Mouse (Mus musculus) urinary bladder, postnatal 4 days (tissue): ENCODE measurements around the gene Mettl13.
A peak's percentile ranks its signal among the peaks of the same experiment; 100 is the strongest.

ENCODE experiments used
- DNase-seq, 2 experiments: peaks; one replicate each; pipeline ENCODE4 v3.0.0; 2021 to 2022; ENCODE audit warnings: low spot score in 2 of 2

Mettl13 gene

DNA sequence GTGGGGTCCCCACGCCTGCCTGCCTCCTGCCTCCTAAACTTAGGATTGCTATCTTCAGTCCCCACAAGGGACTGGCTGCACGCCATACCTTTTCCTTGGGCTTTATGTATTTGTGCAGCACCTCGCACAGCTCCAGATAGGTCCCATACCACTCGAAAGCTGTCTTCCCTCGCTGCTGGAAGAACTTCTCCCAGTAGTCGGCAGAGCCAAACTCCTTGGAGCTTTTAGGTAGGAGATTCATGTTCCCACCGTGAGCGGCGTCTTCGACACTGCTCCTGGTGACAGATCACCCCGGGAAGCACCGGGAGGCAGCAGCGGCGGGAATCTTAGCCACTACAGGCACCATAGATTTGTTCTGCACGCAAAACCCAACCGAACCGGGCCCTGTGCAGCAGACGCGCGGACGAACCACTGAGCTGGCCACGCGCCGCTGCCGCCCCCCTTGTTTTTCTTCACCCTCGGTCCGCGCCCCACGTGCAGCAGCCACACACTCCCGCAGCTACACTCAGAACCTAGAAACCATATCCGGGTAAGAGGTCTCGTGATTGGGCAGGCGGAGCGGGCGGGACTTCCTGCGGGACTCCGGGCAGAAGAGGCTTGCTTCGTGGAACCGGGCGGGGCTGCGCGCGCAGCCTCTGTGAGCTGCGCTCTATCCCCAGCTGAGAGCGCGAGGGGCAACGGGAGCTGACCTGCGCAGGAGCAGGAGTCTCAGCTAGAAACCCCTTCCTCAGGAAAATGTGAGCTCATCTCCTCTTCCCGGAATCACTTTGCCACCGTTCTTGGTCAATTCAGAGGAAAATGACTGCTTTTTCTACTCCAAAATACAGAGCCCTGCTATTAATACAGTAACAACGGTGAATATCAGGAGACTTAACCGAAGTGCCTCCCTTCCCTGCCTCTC is at the start of gene Mettl13:
TSS of gene Mettl13 (minus strand) at position 536 of the 901 bp plus-strand sequence.
- DNase-seq: peak; percentile 81 to 88

DNA sequence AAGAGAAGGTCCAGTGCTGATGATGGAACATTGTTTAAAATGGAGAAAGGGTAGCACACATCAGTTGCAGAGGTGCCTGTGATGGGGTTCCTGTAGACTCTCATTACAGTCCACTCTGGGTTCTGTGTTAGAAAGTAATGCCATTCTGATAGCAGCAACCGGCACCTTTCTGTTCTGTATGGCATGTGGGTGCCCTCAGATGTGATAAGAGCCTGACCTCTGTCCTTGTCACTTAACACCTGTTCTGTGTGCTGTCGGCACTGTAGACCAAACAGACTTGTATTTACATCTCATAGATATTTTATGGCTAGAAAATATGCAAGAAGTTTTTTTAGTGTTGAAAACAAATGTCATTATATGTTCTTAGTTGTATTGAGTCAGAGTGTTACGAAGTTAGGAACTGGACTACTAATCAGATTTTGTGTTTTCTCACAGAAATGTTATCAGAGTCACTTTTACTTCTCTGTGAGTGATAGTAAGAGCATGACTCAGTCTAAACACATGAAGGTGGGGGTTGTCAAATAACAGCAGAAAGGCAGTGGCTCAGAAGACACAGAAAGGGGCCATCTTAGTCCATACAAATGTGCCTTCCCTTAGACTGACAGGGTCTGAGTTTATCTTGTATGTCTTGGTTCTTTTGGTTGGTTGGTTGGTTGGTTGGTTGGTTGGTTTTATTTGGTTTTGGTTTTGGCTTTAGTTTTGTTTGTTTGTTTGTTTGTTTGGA is 49.2 kb upstream of the Mettl13 start:
- no peak for DNase-seq

DNA sequence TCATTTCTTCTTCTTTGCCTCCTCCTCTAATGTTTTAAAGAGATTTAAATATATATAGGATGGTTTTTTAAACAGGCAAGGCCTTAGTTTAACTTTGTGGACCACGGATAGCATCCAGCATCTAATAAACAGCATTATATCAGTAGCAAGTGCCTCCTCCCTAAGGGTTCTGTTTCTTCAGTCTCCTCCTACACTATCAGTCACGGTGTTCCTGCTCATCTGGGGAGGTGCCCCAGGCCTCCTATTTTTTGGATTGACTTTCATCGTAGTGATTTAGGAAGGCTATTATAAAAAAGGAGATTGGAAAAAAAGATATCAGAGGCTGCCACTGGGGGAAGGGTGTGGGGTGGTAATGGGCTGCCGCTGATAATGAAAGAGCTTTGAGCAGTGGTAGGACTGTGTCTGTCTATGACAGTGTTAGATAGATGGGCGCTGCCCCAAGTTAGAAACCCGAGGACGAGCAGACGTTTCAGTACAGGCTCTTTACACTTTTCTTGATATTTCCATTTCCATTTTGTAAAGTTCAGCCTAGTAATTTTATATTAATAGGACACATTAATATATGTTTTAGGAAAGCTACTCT is 42.2 kb upstream of the Mettl13 start:
- DNase-seq: no peak

DNA sequence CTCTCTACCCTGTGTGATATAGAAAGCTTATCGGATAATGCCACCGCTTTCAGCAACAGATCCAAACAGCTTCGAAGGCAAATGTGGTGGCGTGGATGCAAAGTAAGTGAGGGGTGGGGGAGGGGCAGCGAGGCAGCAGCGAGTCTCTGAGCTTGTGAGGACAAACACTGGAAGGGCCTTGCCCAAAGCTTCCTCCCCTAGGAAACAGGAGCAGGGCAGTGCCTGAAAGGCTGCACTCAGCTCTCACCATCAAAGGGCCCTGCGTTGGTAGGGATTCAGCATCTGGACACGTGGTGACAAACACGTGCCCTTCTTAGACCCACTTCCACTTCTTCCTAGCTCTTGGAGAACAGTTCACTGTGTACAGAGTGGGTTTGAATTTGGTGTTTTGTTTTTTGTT is 41.1 kb upstream of the Mettl13 start:
- DNase-seq: no peak

DNA sequence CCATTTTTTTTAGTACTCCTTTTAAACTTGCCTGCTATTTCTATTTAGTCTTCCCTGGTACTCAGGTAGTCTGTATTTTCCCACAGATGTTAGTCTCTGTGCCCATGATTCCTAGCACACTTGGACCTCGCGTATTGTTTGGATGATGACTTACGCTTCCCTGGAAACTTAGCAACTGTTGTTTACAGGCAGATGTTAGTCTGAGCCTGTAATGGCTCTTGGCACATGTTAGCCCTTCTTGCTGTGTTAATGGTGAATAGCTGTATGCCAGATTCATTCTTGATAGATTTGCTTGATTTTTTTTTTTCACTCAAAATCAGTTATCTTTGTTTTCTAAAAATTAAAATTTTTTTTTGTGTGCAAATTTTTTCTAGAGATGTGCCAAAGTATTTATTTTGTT is 40.3 kb upstream of the Mettl13 start:
- DNase-seq: no peak

DNA sequence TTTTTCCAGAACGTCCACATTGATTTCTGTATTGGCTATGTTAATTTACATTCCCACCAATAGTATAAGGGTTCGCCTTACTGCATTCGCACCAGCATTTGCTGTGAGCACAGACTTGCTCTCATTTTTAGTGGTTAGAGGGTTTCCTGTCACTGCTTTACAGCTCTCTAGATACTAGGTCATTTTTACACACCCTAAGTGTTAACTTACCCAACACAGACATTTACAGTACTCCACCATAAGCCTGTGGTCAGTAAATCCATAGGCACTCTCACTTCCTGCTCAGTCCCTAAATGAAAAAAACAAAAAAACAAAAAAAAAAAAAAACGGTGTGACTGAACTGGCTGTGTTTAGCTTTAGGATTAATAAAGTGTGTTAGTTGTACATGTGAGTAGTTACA is 37.9 kb upstream of the Mettl13 start:
- DNase-seq: no peak

DNA sequence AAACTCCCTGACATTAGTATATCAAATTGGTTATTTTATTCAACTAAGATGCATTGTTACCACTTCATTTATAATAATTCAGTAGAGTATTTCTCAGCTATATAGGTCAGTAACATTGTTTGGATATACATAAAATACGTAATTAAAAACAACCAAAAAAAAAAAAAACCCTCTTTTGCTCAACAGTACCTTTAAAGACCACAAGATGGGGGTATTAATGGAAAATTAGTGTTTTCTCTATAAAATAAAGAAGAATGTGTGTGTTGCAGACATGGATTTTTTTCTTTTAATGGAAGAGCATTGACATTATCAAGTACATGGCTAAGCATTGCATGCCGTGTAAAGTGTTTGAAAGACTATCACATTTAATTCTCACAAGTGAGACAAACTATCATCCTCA is 34.5 kb upstream of the Mettl13 start:
- no peak for DNase-seq

DNA sequence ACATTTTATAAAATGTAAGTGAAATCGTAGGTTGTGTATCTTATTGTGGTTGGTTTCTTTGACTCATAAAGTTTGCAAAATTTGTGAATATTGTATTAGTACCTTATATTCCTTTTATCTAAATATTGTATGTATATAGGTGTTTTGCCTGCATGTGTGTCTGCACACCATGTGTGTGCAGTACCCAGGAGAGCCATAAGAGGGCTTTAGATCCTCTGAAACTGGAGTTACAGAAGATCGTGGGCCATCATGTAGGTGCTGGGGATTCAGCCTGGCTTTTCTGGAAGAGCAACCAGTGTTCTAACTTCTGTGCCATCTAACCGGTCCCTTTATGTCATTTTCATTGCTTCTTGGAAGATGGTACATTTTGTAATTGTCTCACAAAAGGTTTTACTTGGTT is 26.7 kb upstream of the Mettl13 start:
- DNase-seq: no peak

DNA sequence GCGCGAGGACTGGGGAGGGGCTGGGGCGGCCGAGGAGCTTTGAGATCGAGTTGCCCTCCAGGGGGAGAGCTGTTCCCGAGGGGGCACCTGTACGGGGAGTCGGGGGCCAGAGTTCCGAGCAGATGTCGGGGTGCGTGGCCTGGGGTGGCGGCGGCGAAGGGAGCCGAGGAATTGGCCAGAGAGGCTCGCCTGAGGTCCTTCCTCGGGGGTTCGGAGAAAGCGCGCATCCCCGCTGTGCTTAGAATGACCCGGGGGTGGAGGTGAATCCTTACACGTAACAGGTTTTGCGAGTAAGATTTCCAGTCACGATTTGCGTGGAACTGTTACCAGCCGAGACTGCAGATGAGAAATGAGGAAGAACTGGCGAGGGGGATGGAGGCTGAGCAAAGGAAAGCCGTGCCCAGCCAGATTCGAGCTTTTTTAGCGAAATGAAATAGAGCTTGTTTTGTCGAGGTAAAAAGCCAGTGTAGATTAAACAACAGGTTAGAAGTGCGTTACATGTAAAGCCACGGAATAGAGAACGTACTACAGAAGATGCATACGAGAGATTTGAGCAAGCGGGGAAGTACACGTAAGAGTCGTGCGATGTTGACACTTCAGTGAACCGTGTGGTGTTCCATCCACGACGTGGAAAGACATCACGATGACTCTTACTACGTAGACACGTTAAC is 22.7 kb upstream of the Mettl13 start:
- no peak for DNase-seq

DNA sequence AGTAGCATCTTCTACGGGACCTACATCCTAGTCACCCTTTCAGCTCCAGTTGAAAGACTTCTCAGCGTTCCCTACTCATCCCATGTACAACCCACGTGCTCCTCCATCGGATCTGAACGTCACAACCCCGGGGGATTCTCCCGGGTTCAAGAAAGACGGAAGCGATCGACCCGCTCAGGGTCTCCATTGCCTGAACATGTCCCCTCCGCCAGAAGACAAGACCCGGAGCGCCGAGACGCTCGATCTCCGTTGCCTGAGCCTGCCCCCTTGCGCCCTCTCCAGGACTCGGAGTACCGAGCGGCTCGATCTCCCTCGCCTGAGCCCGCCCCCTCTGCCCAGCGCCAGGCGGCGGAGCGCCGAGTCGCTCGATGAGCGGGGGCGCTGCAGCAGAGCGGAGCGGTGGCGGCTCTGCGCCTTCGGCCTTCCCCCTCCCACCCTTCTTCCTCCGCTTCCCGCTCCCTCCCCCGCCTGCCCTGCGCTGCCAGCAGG is 22.0 kb upstream of the Mettl13 start, which contains the start of gene Vamp4:
TSS of gene Vamp4 (plus strand) at position 256 of the 489 bp plus-strand sequence.
- DNase-seq: peak; percentile 93 to 94

DNA sequence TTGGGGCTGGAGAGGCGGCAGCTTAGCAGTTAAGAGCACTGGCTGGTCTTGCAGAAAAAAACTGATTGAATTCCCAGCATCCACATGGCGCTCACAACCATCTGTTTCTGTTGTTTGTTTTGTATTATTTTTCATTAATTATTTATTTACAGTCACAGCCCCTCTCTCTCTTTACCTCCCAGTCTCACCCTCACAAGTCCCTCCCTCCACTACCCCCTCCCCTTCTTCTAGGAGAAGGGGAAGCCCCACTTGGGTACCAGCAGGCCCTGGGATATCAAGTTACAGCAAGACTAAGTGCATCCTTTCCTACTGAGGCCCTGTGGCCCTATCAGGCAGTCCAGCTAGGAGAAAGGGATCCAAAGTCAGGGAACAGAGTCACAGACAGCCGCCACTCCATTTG is 19.0 kb upstream of the Mettl13 start:
- DNase-seq: no peak

DNA sequence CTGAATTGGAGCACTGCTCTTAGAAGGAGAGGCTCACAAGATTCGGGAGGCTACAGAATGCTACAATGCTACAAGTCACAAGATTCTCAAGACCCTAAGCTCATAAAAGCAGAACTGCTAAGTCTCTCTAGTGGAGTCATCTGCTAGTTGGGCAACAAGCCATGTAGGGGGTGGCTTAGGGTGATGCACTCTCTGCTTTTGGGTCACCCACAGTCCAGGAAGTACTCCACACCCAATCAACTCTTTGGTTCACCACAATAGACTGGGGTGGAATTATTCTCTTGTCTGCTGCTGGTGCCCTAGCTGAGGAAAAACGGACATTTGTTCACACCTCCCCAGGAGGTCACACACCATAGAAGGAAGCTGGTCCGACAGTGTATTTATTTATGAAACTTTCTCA is 16.6 kb upstream of the Mettl13 start:
- DNase-seq: no peak

DNA sequence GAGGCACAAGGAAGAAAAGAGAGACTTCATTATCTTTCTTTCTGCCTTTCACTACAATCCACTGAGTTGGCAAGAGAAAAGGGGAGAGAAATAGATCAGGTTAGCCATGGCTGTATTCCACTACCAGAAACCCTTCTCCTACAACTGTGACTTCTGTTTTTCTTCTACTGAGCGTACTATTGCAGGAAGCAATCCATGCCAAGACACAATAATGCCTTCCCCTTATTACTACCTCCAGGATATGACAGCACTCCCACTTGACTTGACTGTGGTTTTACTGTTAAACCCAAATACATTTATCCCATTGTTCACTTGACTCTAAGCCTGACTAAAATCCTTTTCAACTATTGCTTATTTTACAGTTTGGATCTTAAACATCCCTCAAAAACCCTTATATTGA is 14.9 kb upstream of the Mettl13 start:
- no peak for DNase-seq

DNA sequence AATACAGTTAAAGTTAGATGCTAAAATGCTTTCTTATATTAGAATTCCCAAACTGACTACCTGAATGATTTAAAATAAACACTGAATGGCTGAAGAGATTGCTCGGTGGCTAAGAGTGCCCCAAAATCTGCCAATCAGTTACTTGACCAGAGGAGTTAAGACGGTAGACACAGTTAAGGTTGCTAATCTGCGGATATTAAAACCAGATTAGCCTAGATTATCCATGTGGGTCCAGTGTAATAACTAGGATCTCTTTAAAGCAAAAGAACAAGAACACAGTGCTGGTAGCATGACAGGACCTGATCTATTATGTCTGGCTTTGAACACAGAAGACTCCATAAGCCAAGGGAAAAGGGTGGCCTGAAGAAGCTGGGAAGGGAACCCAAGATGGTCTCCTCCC is 5.8 kb upstream of the Mettl13 start:
- DNase-seq: no peak

DNA sequence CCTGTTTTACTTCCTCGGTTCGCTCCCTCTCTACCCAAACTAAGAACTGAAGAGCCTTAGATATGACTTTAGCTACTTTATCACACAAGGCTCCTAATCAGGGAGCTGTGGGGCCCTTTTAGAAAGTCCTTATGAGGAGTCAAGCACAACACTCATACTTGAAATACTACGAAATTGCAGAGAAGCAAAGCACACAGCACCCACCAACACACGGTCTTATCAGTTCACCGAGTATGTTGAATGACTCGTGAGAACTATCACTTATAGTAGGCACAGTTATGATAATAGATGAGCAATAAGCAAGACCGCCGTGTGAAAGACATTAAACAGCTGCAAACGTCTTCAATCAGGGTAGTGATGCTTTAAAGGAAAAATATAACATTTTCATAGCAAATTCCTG is 4.6 kb upstream of the Mettl13 start:
- DNase-seq: no peak

DNA sequence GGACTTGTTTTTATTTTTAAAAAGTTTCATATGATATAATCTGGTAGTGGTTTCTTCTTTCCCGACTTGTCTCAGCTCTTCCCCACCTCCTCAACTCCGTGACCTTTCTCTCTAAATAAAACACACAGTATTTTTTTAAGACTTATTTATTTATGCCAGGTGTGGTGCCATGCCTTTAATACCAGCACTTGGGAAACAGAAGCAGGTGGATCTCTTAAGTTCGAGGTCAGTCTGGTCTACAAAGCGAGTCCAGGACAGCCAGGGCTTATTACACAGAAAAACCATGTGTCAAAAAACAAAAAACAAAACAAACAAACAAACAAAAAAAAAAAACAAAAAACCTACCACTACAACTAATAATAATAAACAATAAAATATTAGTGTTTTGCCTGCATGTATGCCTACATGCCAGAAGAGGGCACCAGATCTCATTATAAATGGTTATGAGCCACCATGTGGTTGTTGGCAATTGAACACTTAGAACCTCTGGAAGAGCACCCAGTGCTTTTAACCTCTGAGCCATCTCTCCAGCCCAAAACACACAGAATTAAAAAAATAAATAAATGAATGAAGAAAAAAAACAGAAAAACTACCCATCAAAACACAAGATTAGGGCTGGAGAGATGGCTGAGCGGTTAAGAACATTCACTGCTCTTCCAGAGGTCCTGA is 1.4 kb upstream of the Mettl13 start:
- DNase-seq: no peak

DNA sequence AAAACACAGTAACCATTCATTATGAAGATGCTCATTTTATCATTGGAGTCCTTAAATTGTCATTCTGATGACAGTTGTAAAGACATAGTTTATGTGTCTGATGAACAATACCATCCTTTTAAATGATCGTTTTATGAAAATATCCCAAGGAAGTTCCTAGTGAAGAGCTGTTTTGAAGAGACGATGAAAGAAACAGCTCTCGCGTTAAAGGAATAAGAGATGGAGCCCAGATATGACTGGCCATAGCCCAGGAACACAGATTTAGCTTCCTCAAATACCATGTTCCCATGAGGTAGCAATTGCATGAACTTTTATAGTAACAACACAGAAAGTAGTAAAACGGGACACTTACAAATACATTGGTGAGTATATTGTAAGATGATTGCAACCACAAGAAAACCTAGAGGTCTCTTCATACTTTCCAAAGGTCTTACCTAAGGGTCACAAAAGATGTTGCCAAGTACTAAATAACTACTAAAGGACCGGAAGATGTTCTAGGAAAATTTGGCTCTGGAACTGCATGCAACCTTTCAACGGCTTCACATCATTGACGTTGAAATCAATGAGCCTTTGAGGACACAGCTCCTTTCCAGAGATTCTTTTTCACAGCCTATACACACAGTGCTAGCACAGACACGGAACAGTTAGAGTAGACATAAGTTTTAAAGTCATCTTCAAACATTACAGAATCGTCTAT is 714 bp upstream of the Mettl13 start:
- DNase-seq: no peak

DNA sequence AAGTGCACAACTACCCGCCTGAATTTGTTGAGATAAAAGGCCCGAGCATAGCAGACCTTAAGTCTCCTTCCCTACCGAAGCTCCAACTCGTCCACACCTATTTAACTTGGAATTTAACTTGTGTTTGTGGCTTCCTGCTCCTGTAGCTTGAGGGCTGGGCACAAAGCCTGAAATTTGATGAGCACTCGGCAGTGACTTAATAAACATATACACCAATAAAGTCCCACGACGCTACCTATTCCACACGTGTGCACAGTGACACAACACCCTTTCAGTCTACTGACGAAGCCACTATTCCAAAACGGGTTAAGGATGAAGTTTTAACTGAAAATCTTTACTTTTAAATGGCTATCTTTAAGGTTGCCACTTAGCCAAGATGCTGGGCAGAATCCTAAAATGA is 744 bp downstream of the Mettl13 start:
- no peak for DNase-seq

DNA sequence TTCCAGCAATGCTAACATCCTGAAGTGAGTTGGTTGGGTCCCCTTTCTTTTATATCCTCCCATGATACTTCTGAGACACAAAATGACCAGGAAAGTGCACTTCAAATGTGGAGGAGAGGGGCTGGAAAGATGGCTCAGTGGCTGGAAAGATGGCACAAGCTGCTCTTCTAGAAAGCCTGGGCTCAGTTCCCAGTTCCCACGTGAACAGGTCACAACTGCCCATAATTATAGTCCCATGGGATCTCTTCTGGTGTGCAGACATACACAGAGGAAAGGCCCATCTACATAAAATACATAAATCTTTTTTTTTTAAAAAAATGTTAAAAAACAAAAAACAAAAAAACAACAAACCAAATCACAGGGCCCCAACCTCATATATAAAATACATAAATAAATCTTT is 5.1 kb downstream of the Mettl13 start:
- DNase-seq: no peak

DNA sequence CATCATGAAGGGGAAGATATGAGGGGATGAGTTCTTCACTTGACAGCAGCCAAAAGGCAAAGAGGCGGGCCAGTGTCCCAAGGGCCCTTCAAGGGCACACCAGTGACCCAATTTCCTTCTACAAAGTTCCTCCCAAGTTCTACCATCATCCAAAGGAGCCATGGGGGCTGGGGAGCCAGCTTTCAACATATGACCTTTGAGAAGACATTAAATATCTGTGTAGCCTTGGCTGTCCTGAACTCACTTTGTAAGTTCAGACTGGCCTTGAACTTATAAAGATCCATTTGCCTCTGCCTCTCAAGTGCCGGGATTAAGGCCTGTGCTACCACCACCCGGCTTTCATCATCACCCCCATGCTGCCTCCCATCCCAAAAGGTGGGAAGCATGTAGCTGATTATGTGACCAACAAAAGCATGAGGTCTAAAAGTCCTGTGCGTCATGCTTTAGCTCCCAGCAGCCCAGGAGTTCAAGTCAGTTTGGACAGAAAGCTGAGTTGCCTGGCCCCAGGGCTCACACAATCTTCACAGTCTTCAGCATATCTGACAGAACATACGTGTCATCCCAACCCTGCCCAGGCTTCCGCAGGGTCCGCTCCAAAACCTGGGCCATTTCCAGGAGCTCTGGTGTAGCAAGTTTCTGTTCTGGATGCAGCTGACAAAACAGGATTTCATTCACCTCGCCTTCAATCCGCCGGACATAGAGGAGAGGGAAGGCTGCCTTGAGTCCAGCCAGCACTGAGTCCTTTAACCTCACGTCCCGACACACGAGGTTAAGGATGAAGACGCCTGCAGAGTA is 14.4 kb downstream of the Mettl13 start:
- DNase-seq: no peak
